Mouse (Mus musculus) urinary bladder, adult 2 months (tissue): ENCODE measurements around the gene Gm10837. TPM values are rescaled to one million over a fixed set of nuclear protein-coding genes. Genes with fewer than 3 reads are reported as not detected.
"Not testable (repeated sequence)": the region's sequence is repeated elsewhere in the genome, so short reads cannot be mapped to it uniquely, and the experiment has no call there.

ENCODE experiments used
- DNase-seq: peaks from one replicate; pipeline ENCODE4 v3.0.0; 2022; ENCODE audit warnings: low spot score
- polyA plus RNA-seq: library from polyadenylated mRNA; depleted of rRNA; stranded (reverse); fragments of >200 nt; gene quantifications from 2 replicates; pipeline ENCODE4 v1.2.3, GENCODE M21; 2012; rRNA removed

Gm10837 gene
- polyA plus RNA-seq, result not detected in 2 replicates

GRCm38 (mm10) chr14:122490441-122491328 lies at the start of gene Gm10837:
Gene Gm10837, plus strand, starts transcription at chr14:122490586.
- no peak for DNase-seq

- no peak for DNase-seq
Observed at GRCm38 (mm10) chr14:122449601-122450495, 40.5 kb upstream of the Gm10837 start.

GRCm38 (mm10) chr14:122450496-122451382 lies 39.6 kb upstream of the Gm10837 start, which contains the start of gene Gm5089:
Gene Gm5089, minus strand, starts transcription at chr14:122451115.
- DNase-seq, result no peak

- no peak for DNase-seq
Observed at GRCm38 (mm10) chr14:122451551-122452145, 38.7 kb upstream of the Gm10837 start.

- DNase-seq, result no peak
Observed at GRCm38 (mm10) chr14:122452701-122453387, 37.5 kb upstream of the Gm10837 start.

- DNase-seq, result no peak
Observed at GRCm38 (mm10) chr14:122453388-122453995, 36.9 kb upstream of the Gm10837 start.

GRCm38 (mm10) chr14:122453996-122454738 lies 36.2 kb upstream of the Gm10837 start:
- no peak for DNase-seq

- no peak for DNase-seq
Observed at GRCm38 (mm10) chr14:122454901-122455561, 35.4 kb upstream of the Gm10837 start.

GRCm38 (mm10) chr14:122455562-122455958 lies 34.8 kb upstream of the Gm10837 start:
- no peak for DNase-seq

- DNase-seq, result not testable (repeated sequence)
Observed at GRCm38 (mm10) chr14:122459332-122459731, 31.1 kb upstream of the Gm10837 start.

- DNase-seq, result no peak
Observed at GRCm38 (mm10) chr14:122459776-122460175, 30.6 kb upstream of the Gm10837 start.

- DNase-seq, result no peak
Observed at GRCm38 (mm10) chr14:122460226-122460625, 30.2 kb upstream of the Gm10837 start.

GRCm38 (mm10) chr14:122461500-122461899 lies 28.9 kb upstream of the Gm10837 start:
- DNase-seq, result no peak

- DNase-seq, result no peak
Observed at GRCm38 (mm10) chr14:122461966-122462365, 28.4 kb upstream of the Gm10837 start.

GRCm38 (mm10) chr14:122462689-122463079 lies 27.7 kb upstream of the Gm10837 start:
- DNase-seq, result no peak

GRCm38 (mm10) chr14:122463080-122463691 lies 27.2 kb upstream of the Gm10837 start:
- DNase-seq, result no peak

GRCm38 (mm10) chr14:122463734-122464341 lies 26.5 kb upstream of the Gm10837 start:
- DNase-seq, result not testable (repeated sequence)

- DNase-seq, result no peak
Observed at GRCm38 (mm10) chr14:122464351-122464762, 26.0 kb upstream of the Gm10837 start.
